Mouse (Mus musculus) lung, postnatal 4 days (tissue): ENCODE results near the gene Mapk6.

Source experiments
- DNase-seq, 2 experiments: peaks; one replicate each; pipeline ENCODE4 v3.0.0; 2021

The Mapk6 gene

GRCm38 (mm10) chr9:75424358-75425150, 14.7 kb upstream of the Mapk6 start:
- no peak for DNase-seq

- DNase-seq = peak in 1 of 2 experiments; percentile 23
Observed at GRCm38 (mm10) chr9:75423683-75424082, 13.9 kb upstream of the Mapk6 start.

GRCm38 (mm10) chr9:75422251-75422691, 12.5 kb upstream of the Mapk6 start:
- DNase-seq = no peak

GRCm38 (mm10) chr9:75414204-75414603, 4.4 kb upstream of the Mapk6 start:
- peak; percentile 44 to 53 for DNase-seq

GRCm38 (mm10) chr9:75413206-75413605, 3.4 kb upstream of the Mapk6 start:
- DNase-seq = no peak

- DNase-seq = no peak
Observed at GRCm38 (mm10) chr9:75411584-75411983, 1.8 kb upstream of the Mapk6 start.

- DNase-seq = no peak
Observed at GRCm38 (mm10) chr9:75410868-75411487, 1.2 kb upstream of the Mapk6 start.

- peak; percentile 83 to 85 for DNase-seq
Observed at GRCm38 (mm10) chr9:75409031-75409851, 564 bp downstream of the Mapk6 start.

- no peak for DNase-seq
Observed at GRCm38 (mm10) chr9:75408204-75408826, 1.5 kb downstream of the Mapk6 start.

GRCm38 (mm10) chr9:75407803-75408202, 2.0 kb downstream of the Mapk6 start:
- DNase-seq = peak; percentile 44 to 57

- DNase-seq = no peak
Observed at GRCm38 (mm10) chr9:75406121-75406520, 3.7 kb downstream of the Mapk6 start.

GRCm38 (mm10) chr9:75403520-75403919, 6.3 kb downstream of the Mapk6 start:
- no peak for DNase-seq

GRCm38 (mm10) chr9:75401593-75402504, 8.0 kb downstream of the Mapk6 start:
- peak in 1 of 2 experiments; percentile 19 for DNase-seq

- DNase-seq = no peak
Observed at GRCm38 (mm10) chr9:75400639-75401038, 9.2 kb downstream of the Mapk6 start.

- DNase-seq = no peak
Observed at GRCm38 (mm10) chr9:75399069-75399468, 10.7 kb downstream of the Mapk6 start.

- DNase-seq = no peak
Observed at GRCm38 (mm10) chr9:75395971-75396370, 13.8 kb downstream of the Mapk6 start.

- no peak for DNase-seq
Observed at GRCm38 (mm10) chr9:75393251-75393650, 16.6 kb downstream of the Mapk6 start.

GRCm38 (mm10) chr9:75385218-75385974, 24.4 kb downstream of the Mapk6 start:
- no peak for DNase-seq

GRCm38 (mm10) chr9:75384337-75384962, 25.4 kb downstream of the Mapk6 start:
- DNase-seq = no peak

- DNase-seq = peak in 1 of 2 experiments; percentile 19
Observed at GRCm38 (mm10) chr9:75383785-75384184, 26.0 kb downstream of the Mapk6 start.
